Mouse (Mus musculus): ENCODE data around the gene Gnmt. TPM values are rescaled to one million over a fixed set of nuclear protein-coding genes. Genes with fewer than 3 reads are reported as not detected.

Gene Gnmt
- 1.8 and 15.7 TPM in 2 replicates for polyA plus RNA-seq (2012; rRNA removed; ENCODE audit: low replicate concordance)

DNA sequence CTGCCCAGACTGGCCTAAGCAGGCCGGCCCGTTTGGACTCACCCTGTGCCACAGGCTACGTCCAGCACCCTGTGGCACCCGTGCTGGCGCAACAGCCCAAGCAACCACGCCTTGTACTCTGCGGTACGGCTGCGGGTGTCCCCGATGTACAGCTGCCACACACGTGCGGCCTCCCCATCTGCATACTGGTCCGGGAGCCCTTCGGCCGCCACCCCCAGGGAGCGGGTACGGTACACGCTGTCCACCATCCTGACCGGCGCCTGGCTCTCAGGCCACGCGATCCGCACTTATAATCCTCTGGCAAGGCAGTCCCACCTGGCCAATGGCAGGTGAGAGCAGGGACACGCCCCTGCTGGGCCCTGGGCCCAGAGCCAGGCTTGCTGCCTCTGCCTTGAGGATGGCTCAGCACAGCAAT lies at the start of gene Gnmt:
TSS of gene Gnmt (minus strand) at position 265 of the 415 bp plus-strand sequence.

GRCm38 (mm10) chr17:46772404-46773277 lies 43.7 kb upstream of the Gnmt start, which contains the start of gene 2310039H08Rik:
Gene 2310039H08Rik (plus strand): TSS chr17:46772635.

GRCm38 (mm10) chr17:46763544-46763943 lies 34.6 kb upstream of the Gnmt start, which contains the start of gene Ptcra:
Gene Ptcra (minus strand): TSS chr17:46763712.

GRCm38 (mm10) chr17:46751794-46752556 lies 23.0 kb upstream of the Gnmt start, which contains the start of gene Cnpy3:
Gene Cnpy3 (minus strand): TSS chr17:46752214.

DNA sequence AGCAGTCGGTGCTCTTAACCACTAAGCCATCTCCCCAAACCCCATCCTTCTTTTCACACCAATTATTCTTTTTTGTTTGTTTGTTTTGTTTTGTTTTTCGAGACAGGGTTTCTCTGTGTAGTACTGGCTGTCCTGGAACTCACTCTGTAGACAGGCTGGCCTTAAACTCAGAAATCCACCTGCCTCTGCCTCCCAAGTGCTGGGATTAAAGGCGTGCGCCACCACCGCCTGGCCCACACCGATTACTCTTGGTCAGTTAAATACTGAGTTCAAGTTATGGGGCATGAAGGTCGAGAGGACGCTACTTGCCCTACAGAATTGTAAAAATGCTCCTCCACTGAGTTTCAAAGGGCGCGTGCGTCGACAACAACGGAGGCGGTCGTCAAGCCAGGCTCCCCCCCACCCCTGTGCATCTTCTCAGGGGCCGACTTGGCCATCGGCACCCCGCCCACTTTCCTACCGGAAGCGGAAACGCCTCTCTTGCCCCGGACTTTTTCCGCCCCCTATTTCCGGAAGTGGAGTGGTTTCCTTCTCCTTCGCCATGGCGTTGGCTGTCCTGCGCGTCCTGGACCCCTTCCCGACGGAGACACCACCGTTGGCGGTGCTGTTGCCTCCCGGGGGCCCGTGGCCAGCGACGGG lies 17.9 kb downstream of the Gnmt start, which contains the start of gene Pex6:
TSS of gene Pex6 (plus strand) at position 505 of the 639 bp plus-strand sequence.

DNA sequence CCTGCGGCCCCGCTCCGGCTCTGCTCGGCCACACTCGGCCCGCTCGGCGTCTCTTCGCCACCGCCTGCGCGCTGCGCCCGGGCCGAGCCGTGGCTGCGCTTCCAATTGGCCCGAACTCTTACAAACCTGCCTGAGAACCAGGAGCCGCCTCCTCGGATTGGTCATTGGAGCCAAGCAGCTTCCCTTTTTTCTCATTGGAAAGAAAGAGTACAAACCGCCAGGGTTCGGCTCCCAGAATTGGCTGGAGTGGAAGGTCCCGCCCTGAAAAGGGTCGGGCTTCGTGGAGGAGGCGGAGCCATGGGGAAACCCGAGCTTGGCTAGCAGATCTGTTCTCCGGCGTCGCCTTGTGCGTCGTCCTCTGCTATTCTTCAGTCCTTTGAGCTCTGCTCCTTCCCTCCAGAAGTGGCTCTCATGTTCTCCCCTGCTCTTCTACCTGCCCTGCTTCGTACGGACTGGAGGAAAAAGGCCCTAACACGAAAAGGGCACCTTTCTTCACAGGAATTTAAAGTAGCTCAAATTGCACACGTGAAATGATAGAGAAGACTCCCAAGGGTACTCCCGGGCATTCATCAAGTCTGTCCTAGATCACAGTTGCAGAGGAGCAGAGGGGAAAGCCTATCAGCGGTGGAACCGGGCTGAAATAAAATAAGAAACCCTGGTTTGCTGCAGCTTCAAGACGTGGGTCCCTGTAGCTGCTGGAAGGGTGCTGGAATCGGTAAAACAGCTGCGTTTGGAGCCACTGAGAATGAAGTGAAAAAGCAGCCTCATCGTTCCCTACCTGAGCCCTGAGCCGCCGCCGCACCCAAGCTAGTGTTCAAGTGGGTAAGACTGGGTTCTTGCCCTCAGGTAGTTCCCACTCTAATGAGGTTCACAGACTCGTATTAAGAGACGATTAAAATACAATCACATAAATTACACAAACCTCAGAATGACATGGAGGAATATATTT lies 23.8 kb downstream of the Gnmt start, which contains the start of gene Ppp2r5d:
TSS of gene Ppp2r5d (minus strand) at position 225 of the 949 bp plus-strand sequence.

DNA sequence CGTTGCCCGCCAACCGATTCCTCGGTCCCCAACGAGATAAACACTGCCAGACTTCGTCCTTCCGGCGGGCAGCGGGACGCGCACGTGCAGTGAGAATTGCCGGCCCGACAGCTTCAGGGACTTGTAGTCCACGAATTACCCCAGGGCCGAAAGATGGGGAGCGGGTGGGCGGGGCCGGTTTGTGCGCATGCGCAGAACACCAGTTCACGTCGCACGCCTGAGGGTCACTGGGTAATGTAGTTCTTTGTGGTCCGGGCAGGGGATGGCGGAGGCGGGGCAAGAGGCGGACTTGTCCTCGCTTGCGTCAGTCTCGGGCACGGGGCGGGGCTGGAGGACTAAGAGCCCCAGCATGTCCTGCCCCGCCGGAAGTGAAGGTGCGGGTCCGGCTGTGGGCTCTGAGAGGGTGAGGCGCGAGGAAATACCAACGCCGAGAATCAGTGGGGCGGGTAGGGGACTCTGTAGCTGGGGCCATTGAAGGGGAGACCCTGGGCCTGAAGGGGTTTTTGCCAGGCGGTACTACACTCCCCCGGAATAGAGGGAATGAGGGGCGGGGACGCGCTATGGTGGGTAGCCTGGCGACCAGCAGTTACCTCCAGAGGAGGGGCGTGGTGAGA lies 48.1 kb downstream of the Gnmt start, which contains the start of gene Klhdc3:
TSS of gene Klhdc3 (minus strand) at position 155 of the 614 bp plus-strand sequence.

GRCm38 (mm10) chr17:46678416-46678815 lies 50.6 kb downstream of the Gnmt start, which contains the start of gene Mea1:
Gene Mea1 (plus strand): TSS chr17:46678793.

Other genes with a start within 250 kb of the Gnmt start
- 0.33 and 0.61 TPM in 2 replicates for gene Ttbk1, start 241.5 kb downstream of the Gnmt start, polyA plus RNA-seq (2012; rRNA removed; ENCODE audit: low replicate concordance)
- gene Dnph1, start 232.5 kb downstream of the Gnmt start, polyA plus RNA-seq (2012; rRNA removed; ENCODE audit: low replicate concordance) = 1.5 and 2.5 TPM in 2 replicates
- 28.6 and 40.6 TPM in 2 replicates for gene Cul9, start 182.8 kb downstream of the Gnmt start, polyA plus RNA-seq (2012; rRNA removed; ENCODE audit: low replicate concordance)
- 176 and 261 TPM in 2 replicates for gene Srf, start 173.0 kb downstream of the Gnmt start, polyA plus RNA-seq (2012; rRNA removed; ENCODE audit: low replicate concordance)
- gene Ptk7, start 99.7 kb downstream of the Gnmt start, polyA plus RNA-seq (2012; rRNA removed; ENCODE audit: low replicate concordance) = 14.6 and 22.5 TPM in 2 replicates
- gene Klc4, start 83.1 kb downstream of the Gnmt start, polyA plus RNA-seq (2012; rRNA removed; ENCODE audit: low replicate concordance) = 14.0 and 17.3 TPM in 2 replicates
- 83.5 and 162 TPM in 2 replicates for gene Mrpl2, start 82.9 kb downstream of the Gnmt start, polyA plus RNA-seq (2012; rRNA removed; ENCODE audit: low replicate concordance)
- gene Cul7, start 78.8 kb downstream of the Gnmt start, polyA plus RNA-seq (2012; rRNA removed; ENCODE audit: low replicate concordance) = 36.6 and 61.4 TPM in 2 replicates
- gene Rrp36, start 54.8 kb downstream of the Gnmt start, polyA plus RNA-seq (2012; rRNA removed; ENCODE audit: low replicate concordance) = 29.3 and 29.6 TPM in 2 replicates
- gene Mea1, start 50.4 kb downstream of the Gnmt start, polyA plus RNA-seq (2012; rRNA removed; ENCODE audit: low replicate concordance) = 48.0 and 62.7 TPM in 2 replicates
- 83.6 and 114 TPM in 2 replicates for gene Klhdc3, start 48.3 kb downstream of the Gnmt start, polyA plus RNA-seq (2012; rRNA removed; ENCODE audit: low replicate concordance)
- gene Ppp2r5d, start 24.1 kb downstream of the Gnmt start, polyA plus RNA-seq (2012; rRNA removed; ENCODE audit: low replicate concordance) = 57.9 and 60.6 TPM in 2 replicates
- 72.0 and 135 TPM in 2 replicates for gene Pex6, start 17.7 kb downstream of the Gnmt start, polyA plus RNA-seq (2012; rRNA removed; ENCODE audit: low replicate concordance)
- gene Cnpy3, start 23.0 kb upstream of the Gnmt start, polyA plus RNA-seq (2012; rRNA removed; ENCODE audit: low replicate concordance) = 47.8 and 60.7 TPM in 2 replicates
- not detected in 2 replicates for gene Ptcra, start 34.5 kb upstream of the Gnmt start, polyA plus RNA-seq (2012; rRNA removed; ENCODE audit: low replicate concordance)
- gene 2310039H08Rik, start 43.5 kb upstream of the Gnmt start, polyA plus RNA-seq (2012; rRNA removed; ENCODE audit: low replicate concordance) = 115 and 225 TPM in 2 replicates
- 15.8 and 25.4 TPM in 2 replicates for gene Rpl7l1, start 53.5 kb upstream of the Gnmt start, polyA plus RNA-seq (2012; rRNA removed; ENCODE audit: low replicate concordance)
- gene Bicral, start 129.3 kb upstream of the Gnmt start, polyA plus RNA-seq (2012; rRNA removed; ENCODE audit: low replicate concordance) = 10.7 and 10.8 TPM in 2 replicates
- 14.8 and 25.2 TPM in 2 replicates for gene Tbcc, start 161.5 kb upstream of the Gnmt start, polyA plus RNA-seq (2012; rRNA removed; ENCODE audit: low replicate concordance)
- gene Prph2, start 181.3 kb upstream of the Gnmt start, polyA plus RNA-seq (2012; rRNA removed; ENCODE audit: low replicate concordance) = not detected in 2 replicates

All from mammary gland, adult 2 months (tissue).